Mouse (Mus musculus): ENCODE data around the gene Il6ra. TPM values are rescaled to one million over a fixed set of nuclear protein-coding genes. Genes with fewer than 3 reads are reported as not detected.
A peak's percentile ranks its signal among the peaks of the same experiment; 100 is the strongest.

Gene Il6ra
- polyA plus RNA-seq, 1 experiment = 3.7 TPM

GRCm38 (mm10) chr3:89821548-89822480, 91.2 kb downstream of the Il6ra start:
- H3K4me1 ChIP-seq (ENCODE audit: control insufficient read depth, insufficient read depth, insufficient read length, low read length) = no peaks in the 10 kb centered on the region
- no peak for TF ChIP-seq CTCF (IDR thresholded peaks at IDR 0.05; ENCODE audit: extremely low read depth, insufficient read length, insufficient replicate concordance, low read depth, low read length)
- no peak for TF ChIP-seq POLR2A (IDR thresholded peaks at IDR 0.05; ENCODE audit: low read depth, low read length)
- WGBS = 59% methylated on average over 10 of the region's 10 CpGs

DNA sequence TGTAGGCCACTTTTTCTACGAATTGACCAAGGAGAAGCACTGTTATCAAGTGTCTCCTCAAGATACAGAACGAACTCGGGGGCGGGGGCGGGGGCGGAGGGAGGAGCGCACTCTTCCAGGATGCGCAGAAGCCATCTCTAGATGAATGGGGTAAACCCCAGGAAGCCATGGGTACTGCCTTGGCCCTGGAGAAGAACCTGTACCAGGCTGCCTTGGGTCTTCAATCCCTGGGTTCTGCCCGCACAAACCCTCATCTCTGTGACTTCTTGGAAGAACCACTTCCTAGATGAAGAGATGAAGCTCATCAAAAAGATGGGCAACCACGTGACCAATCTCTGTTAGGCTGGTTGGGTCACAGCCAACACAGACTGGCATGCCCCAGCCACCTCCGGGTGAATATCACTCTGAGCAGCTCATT, 91.9 kb downstream of the Il6ra start:
- no peak overlapping the region for H3K4me3 ChIP-seq (ENCODE audit: low read depth, low read length)
- no peak overlapping the region for H3K27ac ChIP-seq (ENCODE audit: insufficient read depth, low read depth, low read length)
- 80% methylated on average over 11 of the region's 11 CpGs for WGBS
- H3K4me1 ChIP-seq (ENCODE audit: control insufficient read depth, insufficient read depth, insufficient read length, low read length) = no peaks in the 10 kb centered on the region
- no peaks in the 10 kb centered on the region; the same call in 1 of the 2 replicates for H3K27me3 ChIP-seq (ENCODE audit: control insufficient read depth, insufficient read depth, low read length)
- TF ChIP-seq CTCF (IDR thresholded peaks at IDR 0.05; ENCODE audit: extremely low read depth, insufficient read length, insufficient replicate concordance, low read depth, low read length) = no peak
- TF ChIP-seq POLR2A (IDR thresholded peaks at IDR 0.05; ENCODE audit: low read depth, low read length) = no peak
- no peaks in the 10 kb centered on the region for H3K36me3 ChIP-seq (ENCODE audit: control insufficient read depth, insufficient read depth, low read length)

More at GRCm38 (mm10) chr3:89821548-89822480, 91.2 kb downstream of the Il6ra start:
- Histone ChIP-seq H3K27ac (ENCODE audit: insufficient read depth, low read depth, low read length) (no peak overlapping the region), H3K36me3 (ENCODE audit: control insufficient read depth, insufficient read depth, low read length) (no peaks in the 10 kb centered on the region), H3K4me3 (ENCODE audit: low read depth, low read length) (no peak overlapping the region), H3K27me3 (ENCODE audit: control insufficient read depth, insufficient read depth, low read length) (no peaks in the 10 kb centered on the region; the same call in 1 of the 2 replicates)

GRCm38 (mm10) chr3:89820311-89821095, 92.5 kb downstream of the Il6ra start:
- no peak for TF ChIP-seq CTCF (IDR thresholded peaks at IDR 0.05; ENCODE audit: extremely low read depth, insufficient read length, insufficient replicate concordance, low read depth, low read length)
- TF ChIP-seq POLR2A (IDR thresholded peaks at IDR 0.05; ENCODE audit: low read depth, low read length) = no peak
- Histone ChIP-seq H3K4me1 (ENCODE audit: control insufficient read depth, insufficient read depth, insufficient read length, low read length) (no peaks in the 10 kb centered on the region), H3K27ac (ENCODE audit: insufficient read depth, low read depth, low read length) (no peak overlapping the region), H3K4me3 (ENCODE audit: low read depth, low read length) (no peak overlapping the region), H3K36me3 (ENCODE audit: control insufficient read depth, insufficient read depth, low read length) (no peaks in the 10 kb centered on the region), H3K27me3 (ENCODE audit: control insufficient read depth, insufficient read depth, low read length) (no peaks in the 10 kb centered on the region; the same call in 1 of the 2 replicates)
- 84% methylated on average over 12 of the region's 12 CpGs for whole genome bisulfite sequencing

DNA sequence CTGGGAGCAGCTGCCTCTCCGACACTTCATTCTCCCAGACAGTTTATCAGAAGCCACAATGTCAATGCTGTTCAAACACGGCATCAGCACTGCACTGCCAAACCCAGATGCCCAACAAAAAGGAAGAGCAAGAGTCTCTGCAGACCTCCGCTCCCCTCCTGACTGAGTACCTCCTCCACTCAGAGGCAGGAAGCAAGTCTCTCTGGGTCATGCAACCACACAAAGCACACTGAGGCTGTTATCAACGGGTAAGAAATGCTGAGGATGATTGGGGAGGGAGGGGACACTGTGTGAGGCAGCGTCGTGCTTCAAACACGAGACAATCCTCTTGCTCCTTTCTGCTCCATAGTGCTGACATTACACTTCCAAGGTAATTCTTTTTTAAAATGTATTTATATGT, 93.1 kb downstream of the Il6ra start:
- Histone ChIP-seq H3K27ac (ENCODE audit: insufficient read depth, low read depth, low read length) (no peak overlapping the region), H3K4me1 (ENCODE audit: control insufficient read depth, insufficient read depth, insufficient read length, low read length) (no peaks in the 10 kb centered on the region), H3K4me3 (ENCODE audit: low read depth, low read length) (no peak overlapping the region), H3K27me3 (ENCODE audit: control insufficient read depth, insufficient read depth, low read length) (no peaks in the 10 kb centered on the region; the same call in 1 of the 2 replicates), H3K36me3 (ENCODE audit: control insufficient read depth, insufficient read depth, low read length) (no peaks in the 10 kb centered on the region)
- TF ChIP-seq POLR2A (IDR thresholded peaks at IDR 0.05; ENCODE audit: low read depth, low read length) (no peak), CTCF (IDR thresholded peaks at IDR 0.05; ENCODE audit: extremely low read depth, insufficient read length, insufficient replicate concordance, low read depth, low read length) (no peak)
- WGBS = 41% methylated on average over 7 of the region's 7 CpGs

DNA sequence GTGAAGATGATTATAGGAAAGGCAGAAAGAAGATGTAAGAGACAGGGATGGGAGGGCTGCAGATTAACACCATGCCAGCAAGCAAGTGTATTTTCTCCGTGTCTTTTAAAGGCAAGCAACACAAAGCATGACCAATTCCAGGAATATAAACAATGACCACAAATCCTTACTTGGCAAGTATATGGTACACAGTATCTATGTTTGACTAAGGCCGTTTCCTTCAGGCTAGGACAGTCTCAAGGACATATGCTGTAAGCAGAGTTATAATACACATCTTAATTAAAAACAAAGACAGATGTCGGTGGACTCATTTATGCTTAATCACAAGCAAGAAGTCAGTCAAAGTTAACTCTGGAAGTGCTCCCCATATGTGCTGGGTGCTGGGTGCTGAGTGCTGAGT, 94.4 kb downstream of the Il6ra start:
- Histone ChIP-seq H3K36me3 (ENCODE audit: control insufficient read depth, insufficient read depth, low read length) (no peaks in the 10 kb centered on the region), H3K27ac (ENCODE audit: insufficient read depth, low read depth, low read length) (no peak overlapping the region), H3K27me3 (ENCODE audit: control insufficient read depth, insufficient read depth, low read length) (no peaks in the 10 kb centered on the region; the same call in 1 of the 2 replicates), H3K4me1 (ENCODE audit: control insufficient read depth, insufficient read depth, insufficient read length, low read length) (no peaks in the 10 kb centered on the region), H3K4me3 (ENCODE audit: low read depth, low read length) (no peak overlapping the region)
- 48% methylated on average over 3 of the region's 3 CpGs for WGBS
- TF ChIP-seq POLR2A (IDR thresholded peaks at IDR 0.05; ENCODE audit: low read depth, low read length) = no peak
- no peak for TF ChIP-seq CTCF (IDR thresholded peaks at IDR 0.05; ENCODE audit: extremely low read depth, insufficient read length, insufficient replicate concordance, low read depth, low read length)

GRCm38 (mm10) chr3:89817056-89817455, 95.9 kb downstream of the Il6ra start:
- H3K27me3 ChIP-seq (ENCODE audit: control insufficient read depth, insufficient read depth, low read length) = peaks cover 2% of the 10 kb centered on the region
- 66% methylated on average over 4 of the region's 4 CpGs for WGBS
- no peaks in the 10 kb centered on the region for H3K36me3 ChIP-seq (ENCODE audit: control insufficient read depth, insufficient read depth, low read length)
- H3K4me1 ChIP-seq (ENCODE audit: control insufficient read depth, insufficient read depth, insufficient read length, low read length) = no peaks in the 10 kb centered on the region
- no peak overlapping the region for H3K4me3 ChIP-seq (ENCODE audit: low read depth, low read length)
- no peak overlapping the region for H3K27ac ChIP-seq (ENCODE audit: insufficient read depth, low read depth, low read length)
- TF ChIP-seq CTCF (IDR thresholded peaks at IDR 0.05; ENCODE audit: extremely low read depth, insufficient read length, insufficient replicate concordance, low read depth, low read length) = peak; percentile 60
- TF ChIP-seq POLR2A (IDR thresholded peaks at IDR 0.05; ENCODE audit: low read depth, low read length) = no peak

Other genes with a start within 250 kb of the Il6ra start
- 13.8 and 26.3 TPM in 2 replicates for gene Adar, start 198.2 kb downstream of the Il6ra start, polyA plus RNA-seq (2012; rRNA removed)
- gene Chrnb2, start 148.6 kb downstream of the Il6ra start, polyA plus RNA-seq (2012; rRNA removed) = 0.53 and 0.93 TPM in 2 replicates
- gene Ube2q1, start 139.6 kb downstream of the Il6ra start, polyA plus RNA-seq (2012; rRNA removed) = 11.7 and 26.2 TPM in 2 replicates
- gene She, start 81.8 kb downstream of the Il6ra start, polyA plus RNA-seq (2012; rRNA removed) = 0.56 and 0.79 TPM in 2 replicates
- gene Atp8b2, start 50.3 kb upstream of the Il6ra start, polyA plus RNA-seq (2012; rRNA removed) = 8.3 and 13.5 TPM in 2 replicates
- 11.6 and 22.1 TPM in 2 replicates for gene Hax1, start 85.6 kb upstream of the Il6ra start, polyA plus RNA-seq (2012; rRNA removed)
- 12.9 and 18.1 TPM in 2 replicates for gene 4933434E20Rik, start 138.4 kb upstream of the Il6ra start, polyA plus RNA-seq (2012; rRNA removed)
- 26.4 and 52.2 TPM in 2 replicates for gene Ubap2l, start 139.4 kb upstream of the Il6ra start, polyA plus RNA-seq (2012; rRNA removed)
- 45.4 and 101 TPM in 2 replicates for gene Tpm3, start 159.5 kb upstream of the Il6ra start, polyA plus RNA-seq (2012; rRNA removed)
- gene Nup210l, start 190.9 kb upstream of the Il6ra start, polyA plus RNA-seq (2012; rRNA removed) = 0.10 and 0.15 TPM in 2 replicates

All from small intestine, adult 2 months (tissue).